Mouse (Mus musculus) erythroid progenitor cell, adult 5-6 weeks (primary cell): ENCODE data around the gene Klf3. TPM values are rescaled to one million over a fixed set of nuclear protein-coding genes. Genes with fewer than 3 reads are reported as not detected.

Experiments used
- ATAC-seq: replicated peaks from 2 replicates; pipeline ENCODE4 v1.8.0; 2016; ENCODE audit warnings: moderate number of reproducible peaks, mild to moderate bottlenecking, moderate TSS enrichment, inconsistent platforms; ENCODE audit not compliant: poor library complexity, low FRiP score, severe bottlenecking
- total RNA-seq, 2 experiments: library from RNA; stranded (forward) in 1 of 2; stranded (reverse) in 1 of 2; fragments of 150-400 nt in 1 of 2; fragments of 186-747, 209-891 nt in 1 of 2; gene quantifications; 2 replicates each; pipeline versions ENCODE4 v1.2.3 to v1.2.4; 2015 to 2017; ENCODE audit warnings: low replicate concordance in 2 of 2

Klf3 gene
- total RNA-seq, 2 experiments from 2014 or later: 427 to 622 TPM

DNA sequence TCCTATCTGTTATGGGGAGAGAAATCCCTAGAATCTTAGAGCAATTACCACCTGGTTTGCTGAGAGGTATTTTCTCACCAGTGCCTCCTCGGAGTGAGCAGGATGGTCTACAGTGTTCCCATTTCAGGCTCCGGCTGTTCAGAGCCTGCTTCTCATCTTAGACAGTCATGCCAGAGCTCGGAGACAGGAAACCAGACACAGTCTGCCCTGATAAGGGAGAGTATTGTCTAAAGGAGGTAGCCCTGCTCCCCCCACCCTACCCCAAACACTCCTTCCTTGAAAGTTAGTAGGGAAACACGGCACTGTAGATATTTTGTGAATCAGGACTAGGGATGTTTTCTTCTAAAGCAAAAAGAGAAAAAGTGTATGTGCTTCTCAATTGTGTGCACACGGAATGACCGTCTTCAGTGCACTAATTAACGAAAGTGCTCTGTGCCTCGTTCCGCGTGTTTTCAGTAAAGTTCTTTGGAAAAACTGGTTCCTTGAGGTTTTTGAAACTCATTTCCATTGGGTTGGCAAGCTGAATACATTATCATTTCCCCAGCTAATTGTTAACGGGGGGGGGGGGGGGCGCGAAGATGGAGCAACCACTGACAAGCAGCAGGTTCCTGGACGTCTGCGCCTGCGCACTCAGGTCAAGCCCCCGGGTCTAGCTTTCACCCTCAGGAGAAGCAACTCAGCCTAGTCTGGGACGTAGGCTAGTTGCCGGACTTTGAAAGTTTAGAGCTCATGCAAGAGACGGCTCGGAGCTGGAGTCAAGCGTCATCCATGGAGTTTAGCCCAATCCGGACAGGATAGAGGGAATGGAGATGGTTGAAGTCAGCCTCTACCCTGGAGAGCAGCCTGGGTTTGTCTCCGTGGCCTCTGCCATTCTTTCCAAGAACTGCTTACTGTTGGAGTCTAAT, 5.2 kb downstream of the Klf3 start:
- no peak for ATAC-seq

DNA sequence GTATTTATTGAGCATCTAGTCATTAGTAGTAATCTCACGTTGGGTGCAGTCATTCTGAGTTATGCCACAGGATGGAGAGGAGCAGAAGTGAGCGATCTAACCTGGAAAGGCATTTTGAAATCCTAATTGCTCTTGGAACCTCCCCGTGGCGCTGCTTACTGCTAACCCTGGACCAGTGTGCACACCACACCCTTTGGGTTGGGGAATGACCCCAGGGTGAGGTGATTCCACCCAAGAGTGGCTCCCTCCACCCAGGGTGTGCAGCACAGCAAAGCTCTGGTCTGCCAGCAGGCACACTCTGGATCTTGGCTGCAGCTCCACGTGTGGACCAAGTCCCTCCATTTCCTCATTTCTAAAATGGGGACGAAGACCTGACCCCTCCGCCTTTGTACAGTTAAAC, 6.1 kb downstream of the Klf3 start:
- no peak for ATAC-seq

- peak; percentile 25; the same call in 1 of the 2 replicates for ATAC-seq
Observed at GRCm38 (mm10) chr5:64809864-64810263, 6.7 kb downstream of the Klf3 start.

DNA sequence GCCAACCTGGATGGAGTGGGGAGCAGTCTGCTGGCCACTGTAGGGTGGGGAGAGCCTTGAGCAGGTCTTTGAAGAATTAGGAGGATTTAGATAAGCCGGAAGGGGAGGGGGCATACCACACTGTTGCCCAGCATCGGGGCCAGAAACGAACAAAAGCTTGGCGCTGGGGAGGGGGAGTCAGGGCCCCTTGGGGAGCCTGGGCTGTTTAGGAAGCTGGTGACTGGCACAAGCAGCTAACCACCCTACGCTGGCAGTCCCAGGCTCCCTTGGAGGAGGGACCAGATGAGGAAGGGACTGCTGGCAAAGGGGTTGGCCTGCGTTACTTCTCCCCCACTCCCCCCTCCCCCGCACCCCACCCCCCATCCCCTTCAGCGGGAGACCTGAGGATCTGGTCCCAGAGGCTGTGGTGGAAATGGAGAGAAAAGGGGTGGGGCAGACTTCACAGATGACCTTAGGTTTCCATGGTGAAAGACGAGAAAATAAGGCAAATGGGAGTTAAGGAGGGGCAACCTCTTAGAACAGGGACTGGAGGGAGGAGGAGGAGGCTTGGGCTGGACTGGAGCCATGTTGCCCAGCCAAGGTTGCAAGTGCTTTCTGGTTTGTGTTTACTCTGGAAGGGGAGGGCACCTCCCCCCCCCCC, 7.8 kb downstream of the Klf3 start:
- ATAC-seq: peak; percentile 15

- ATAC-seq: peak; percentile 76
Observed at GRCm38 (mm10) chr5:64811500-64812123, 8.4 kb downstream of the Klf3 start.

- ATAC-seq: peak; percentile 65
Observed at GRCm38 (mm10) chr5:64812124-64812982, 9.2 kb downstream of the Klf3 start.

DNA sequence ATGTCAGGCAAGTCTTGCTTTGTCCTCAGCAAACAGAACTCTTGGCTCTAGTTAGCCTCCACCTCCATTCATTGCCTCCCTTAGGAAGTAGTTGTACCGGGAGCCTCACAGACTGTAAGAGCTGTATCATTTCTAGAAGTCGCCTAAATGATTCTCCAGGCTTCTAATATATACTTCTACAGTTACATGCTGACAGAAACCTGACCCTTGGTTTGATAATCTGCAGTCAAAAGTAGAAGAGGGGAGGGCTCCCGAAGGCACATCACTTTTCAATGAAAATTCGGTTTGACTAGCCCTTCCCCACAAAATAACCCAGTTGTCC, 9.8 kb downstream of the Klf3 start:
- no peak for ATAC-seq

DNA sequence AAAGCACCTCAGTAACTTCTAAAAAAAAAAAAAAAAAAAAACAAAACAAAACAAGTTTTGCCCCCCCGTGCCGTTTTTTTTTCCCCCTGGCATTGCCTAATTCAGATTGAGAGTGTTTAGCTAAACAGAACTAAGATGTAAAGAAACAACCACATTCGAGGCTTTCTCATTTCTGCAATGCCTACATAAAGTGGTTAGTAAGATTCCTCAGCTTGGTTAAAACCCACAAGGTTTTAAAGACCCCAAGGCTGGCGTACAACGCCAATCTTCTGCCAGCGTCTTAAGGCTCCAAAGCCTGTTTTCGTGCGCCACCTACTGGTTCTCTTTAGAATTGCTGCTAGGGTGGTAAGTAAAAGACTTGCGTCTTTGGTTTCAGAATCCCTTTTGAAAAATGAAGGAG, 10.2 kb downstream of the Klf3 start:
- 0 out of 2 replicates have a peak, but pooled peaks have one; percentile 9 for ATAC-seq

- no peak for ATAC-seq
Observed at GRCm38 (mm10) chr5:64814416-64814815, 11.2 kb downstream of the Klf3 start.

DNA sequence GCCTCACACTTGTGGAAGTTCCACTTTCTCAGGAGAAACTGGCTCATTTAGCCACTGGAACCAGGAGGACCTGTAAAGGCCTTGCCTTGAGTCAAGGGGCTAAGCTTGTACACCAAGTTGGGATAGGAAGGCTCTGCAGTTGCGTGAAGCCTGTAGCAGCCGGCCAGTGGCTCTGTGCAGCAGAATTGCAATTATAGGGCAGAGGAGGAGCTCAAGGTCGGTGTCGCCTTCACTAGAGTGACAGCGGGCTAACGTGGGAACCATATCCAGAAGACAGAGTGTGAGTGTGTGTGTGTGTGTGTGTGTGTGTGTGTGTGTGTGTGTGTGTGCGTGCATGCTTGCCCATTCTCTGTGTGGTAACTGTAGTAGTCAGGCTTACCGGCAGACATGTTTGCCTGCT, 12.4 kb downstream of the Klf3 start:
- ATAC-seq: no peak

DNA sequence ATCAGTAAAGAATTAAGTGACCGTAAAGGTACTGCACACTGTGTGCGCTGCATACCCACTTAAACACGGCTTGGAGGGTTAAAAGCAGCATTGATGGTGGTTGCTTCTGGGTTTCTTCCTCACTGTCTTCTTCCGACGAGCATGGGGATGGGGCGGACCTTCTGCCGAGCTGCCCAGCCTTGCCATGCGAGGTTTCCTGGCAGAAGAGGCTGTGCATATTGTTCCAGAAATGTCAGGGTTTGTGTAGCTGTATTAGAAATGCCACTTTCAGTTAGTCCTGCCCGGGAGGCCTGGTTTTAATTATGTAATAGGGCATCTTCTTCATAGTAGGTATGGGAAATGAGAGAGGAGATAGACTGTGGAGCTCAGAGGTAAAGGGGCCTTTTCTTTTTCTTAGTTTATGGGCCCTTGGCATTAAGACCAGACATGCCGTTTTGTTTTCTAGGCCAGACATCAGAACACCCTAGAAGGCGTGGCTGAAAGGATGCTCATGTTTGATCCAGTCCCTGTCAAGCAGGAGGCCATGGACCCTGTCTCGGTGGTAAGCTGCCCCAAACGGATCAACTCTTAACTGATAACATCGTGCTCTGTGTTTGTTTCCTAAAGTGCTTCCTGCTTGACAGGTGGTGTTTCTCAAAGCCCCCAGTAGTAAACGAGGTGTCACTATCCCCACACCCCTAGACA, 13.2 kb downstream of the Klf3 start:
- no peak for ATAC-seq

GRCm38 (mm10) chr5:64816974-64817296, 13.7 kb downstream of the Klf3 start:
- ATAC-seq: no peak

DNA sequence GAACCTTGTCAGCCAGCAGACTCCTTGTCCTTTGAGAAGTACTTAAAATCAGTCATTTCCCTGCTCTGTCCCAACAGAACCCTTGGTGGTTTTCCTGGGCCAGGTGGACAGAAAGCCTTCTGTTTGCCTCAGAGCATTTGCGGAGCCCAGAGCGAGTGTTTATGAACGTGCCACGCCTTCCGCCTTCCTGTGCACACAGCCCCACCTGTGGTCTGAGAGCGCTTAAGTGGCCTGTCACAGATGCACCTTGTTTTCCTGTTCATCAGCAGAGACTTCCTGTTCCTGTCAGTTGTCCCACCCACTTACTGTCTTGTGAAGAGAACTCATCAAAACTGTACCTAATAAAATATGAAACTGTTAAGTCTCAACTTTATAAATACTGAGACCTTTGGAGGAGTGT, 16.2 kb downstream of the Klf3 start:
- ATAC-seq: no peak

DNA sequence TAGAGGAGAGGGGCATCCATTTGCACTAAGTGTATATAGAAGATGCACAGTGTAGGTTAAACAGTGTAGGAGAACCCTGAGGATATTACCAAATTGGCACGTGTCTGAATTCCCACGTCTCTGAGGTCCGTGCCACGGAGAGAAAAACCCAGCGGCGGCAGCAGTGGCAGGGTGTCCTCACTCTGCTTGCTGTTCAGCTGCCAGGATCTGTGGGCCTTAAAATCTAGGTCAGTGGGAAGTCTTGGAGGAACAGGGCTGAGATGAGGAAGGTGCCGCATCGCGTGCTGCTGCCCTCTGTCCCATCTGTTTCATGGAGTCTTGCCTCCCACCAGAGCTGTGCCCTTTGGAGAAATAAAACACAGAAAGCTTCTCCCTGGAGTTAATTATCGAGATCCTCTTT, 16.9 kb downstream of the Klf3 start:
- ATAC-seq: no peak

DNA sequence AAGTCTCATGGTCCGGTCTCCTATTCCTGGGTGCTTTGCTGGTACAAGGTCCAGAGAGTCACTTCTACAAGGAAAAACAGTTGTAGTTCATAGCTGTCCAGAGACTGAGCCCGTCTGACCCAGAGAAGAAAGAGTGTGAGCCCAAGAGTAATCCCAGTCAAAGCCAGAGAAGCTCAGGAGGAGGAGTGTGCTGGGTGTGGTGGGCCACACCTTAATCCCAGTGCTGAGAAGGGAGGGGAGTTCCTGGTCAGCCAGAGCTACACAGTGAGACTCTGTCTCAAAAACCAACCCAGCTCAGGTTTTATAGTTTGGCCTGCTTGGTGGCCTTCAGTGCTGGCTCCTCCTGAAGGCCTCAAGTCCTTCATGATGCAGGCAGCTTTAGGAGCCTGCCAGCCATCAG, 18.1 kb downstream of the Klf3 start:
- ATAC-seq: peak; percentile 57

DNA sequence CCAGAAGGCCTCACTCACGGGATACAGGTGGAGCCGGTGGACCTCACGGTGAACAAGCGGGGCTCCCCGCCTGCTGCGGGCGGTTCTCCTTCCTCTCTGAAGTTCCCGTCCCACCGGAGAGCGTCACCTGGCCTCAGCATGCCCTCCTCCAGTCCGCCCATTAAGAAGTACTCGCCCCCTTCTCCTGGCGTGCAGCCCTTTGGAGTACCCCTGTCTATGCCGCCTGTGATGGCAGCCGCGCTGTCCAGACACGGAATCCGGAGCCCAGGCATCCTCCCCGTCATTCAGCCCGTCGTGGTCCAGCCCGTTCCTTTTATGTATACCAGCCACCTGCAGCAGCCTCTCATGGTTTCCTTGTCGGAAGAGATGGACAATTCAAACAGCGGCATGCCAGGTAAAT, 18.8 kb downstream of the Klf3 start:
- no peak for ATAC-seq

- no peak for ATAC-seq
Observed at GRCm38 (mm10) chr5:64823431-64823830, 20.2 kb downstream of the Klf3 start.

- ATAC-seq: no peak
Observed at GRCm38 (mm10) chr5:64824765-64825164, 21.6 kb downstream of the Klf3 start.

GRCm38 (mm10) chr5:64825496-64825895, 22.3 kb downstream of the Klf3 start:
- ATAC-seq: no peak

GRCm38 (mm10) chr5:64827151-64827550, 24.0 kb downstream of the Klf3 start:
- no peak for ATAC-seq
